8 mouse cellular contexts compared by ENCODE assay signal in the genomic region with DNA sequence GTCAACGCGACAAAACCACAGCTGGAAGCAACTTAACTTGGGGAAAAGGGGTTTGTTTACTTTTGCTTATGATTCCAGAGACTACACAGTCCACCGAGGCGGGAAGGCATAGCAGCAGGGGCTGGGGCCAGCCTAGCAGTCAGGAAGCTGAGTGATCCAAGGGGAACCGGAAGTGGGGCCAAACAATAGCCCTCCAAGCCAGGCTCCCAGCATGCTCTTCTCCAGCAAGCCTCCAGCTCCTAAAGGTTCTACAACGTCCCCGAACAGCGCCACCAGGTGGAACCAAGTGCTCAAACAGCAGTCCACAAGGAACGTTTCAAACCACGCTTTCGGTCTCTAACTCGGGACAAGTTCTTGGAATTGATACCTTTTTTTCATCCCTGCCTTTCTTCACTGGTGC. TPM values are rescaled to one million over a fixed set of nuclear protein-coding genes. Genes with fewer than 3 reads are reported as not detected.
A peak's percentile ranks its signal among the peaks of the same experiment; 100 is the strongest.
DNase-seq lines count a peak whose midpoint lies in the region; ATAC-seq and TF ChIP-seq lines count a peak whose summit lies in the region.

No protein-coding gene starts in this region.

- no peaks in the 10 kb centered on the region for H3K9me3 ChIP-seq in forebrain, embryonic 14.5 days (replicated peaks; ENCODE audit: control insufficient read depth, low read length)
- H3K9me3 ChIP-seq in forebrain, embryonic 13.5 days (replicated peaks) = no peaks in the 10 kb centered on the region
- H3K9me3 ChIP-seq in stomach, embryonic 15.5 days = no peaks in the 10 kb centered on the region

- TF ChIP-seq CTCF in left cerebral cortex, adult 2 months (IDR thresholded peaks at IDR 0.05) = peak; percentile 65

- H3K27ac ChIP-seq in forebrain, embryonic 14.5 days (ENCODE audit: low read depth, low read length) = 0 out of 2 replicates have a peak overlapping the region, but pooled peaks have one; percentile 9
- H3K27ac ChIP-seq in forebrain, embryonic 13.5 days = no peak overlapping the region
- peak overlapping the region; percentile 48; the same call in 1 of the 2 replicates for H3K27ac ChIP-seq in left cerebral cortex, adult 2 months
- 0 out of 2 replicates have a peak overlapping the region, but pooled peaks have one; percentile 23 for H3K27ac ChIP-seq in stomach, embryonic 15.5 days

- no peak overlapping the region for H3K4me3 ChIP-seq in forebrain, embryonic 14.5 days (ENCODE audit: low read depth, low read length)
- H3K4me3 ChIP-seq in forebrain, embryonic 13.5 days = no peak overlapping the region
- peak overlapping the region; percentile 32 for H3K4me3 ChIP-seq in left cerebral cortex, adult 2 months
- 0 out of 2 replicates have a peak overlapping the region, but pooled peaks have one; percentile 1 for H3K4me3 ChIP-seq in stomach, embryonic 15.5 days (replicated peaks)

- intact Hi-C loops in heart, postnatal 25 days (cut with DNase I) = loop anchor here (10.0 kb wide), 1 partner anchor 434 kb away; no protein-coding TSS in a partner anchor
- intact Hi-C loops in left cerebral cortex, adult 2 months (cut with DNase I) = no loop called here

- DNase-seq in forebrain, embryonic 14.5 days (ENCODE audit: low spot score) = no peak
- DNase-seq in adrenal gland, adult 2 months = peak; percentile 70
- peak; percentile 73 for DNase-seq in heart, postnatal 25 days (ENCODE audit: low spot score)
- peak in 1 of 2 experiments; percentile 35 for DNase-seq in left cerebral cortex, adult 2 months (ENCODE audit: extremely low spot score in 1 of 2, low spot score in 2 of 2)

- H3K36me3 ChIP-seq in forebrain, embryonic 14.5 days (ENCODE audit: control insufficient read depth, insufficient read depth, low read length) = no peaks in the 10 kb centered on the region
- no peaks in the 10 kb centered on the region for H3K36me3 ChIP-seq in forebrain, embryonic 13.5 days (ENCODE audit: poor library complexity, severe bottlenecking)
- no peaks in the 10 kb centered on the region for H3K36me3 ChIP-seq in stomach, embryonic 15.5 days

- H3K27me3 ChIP-seq in forebrain, embryonic 14.5 days (replicated peaks; ENCODE audit: control insufficient read depth, insufficient read depth, low read length) = no peaks in the 10 kb centered on the region
- no peaks in the 10 kb centered on the region for H3K27me3 ChIP-seq in forebrain, embryonic 13.5 days
- no peaks in the 10 kb centered on the region for H3K27me3 ChIP-seq in stomach, embryonic 15.5 days (replicated peaks)

- no peak overlapping the region for H3K9ac ChIP-seq in forebrain, embryonic 14.5 days (ENCODE audit: low read length)
- no peak overlapping the region for H3K9ac ChIP-seq in forebrain, embryonic 13.5 days
- H3K9ac ChIP-seq in stomach, embryonic 15.5 days = no peak overlapping the region

- no peak overlapping the region for H3K4me2 ChIP-seq in forebrain, embryonic 14.5 days (ENCODE audit: low read length)
- no peak overlapping the region for H3K4me2 ChIP-seq in forebrain, embryonic 13.5 days
- peak overlapping the region; percentile 29 for H3K4me2 ChIP-seq in stomach, embryonic 15.5 days

- ATAC-seq in forebrain, embryonic 14.5 days = no peak
- no peak for ATAC-seq in forebrain, embryonic 13.5 days
- peak; percentile 70 for ATAC-seq in erythroblast, adult 5-6 weeks (replicated peaks; ENCODE audit: low FRiP score, poor library complexity, severe bottlenecking)
- peak; percentile 64 for ATAC-seq in megakaryocyte-erythroid progenitor cell, adult 5-6 weeks (replicated peaks; ENCODE audit: low FRiP score, low TSS enrichment, poor library complexity, severe bottlenecking)
- no peak for ATAC-seq in stomach, embryonic 15.5 days (ENCODE audit: insufficient read depth, low FRiP score, low read depth)

- peaks cover 14% of the 10 kb centered on the region for H3K4me1 ChIP-seq in forebrain, embryonic 14.5 days (ENCODE audit: control insufficient read depth, insufficient read depth, low read length)
- H3K4me1 ChIP-seq in forebrain, embryonic 13.5 days = peaks cover 32% of the 10 kb centered on the region
- H3K4me1 ChIP-seq in stomach, embryonic 15.5 days = peaks cover 33% of the 10 kb centered on the region

- WGBS in forebrain, embryonic 14.5 days = 85% methylated on average over 12 of the region's 12 CpGs
- WGBS in forebrain, embryonic 13.5 days = 78% methylated on average over 12 of the region's 12 CpGs
- WGBS in stomach, embryonic 15.5 days = 50% methylated on average over 12 of the region's 12 CpGs

RNA-seq across cellular contexts. Expression of gene Fam160b1, which starts 2.2 kb away (rescaled TPM):
- polyA plus RNA-seq in forebrain, embryonic 14.5 days (2014; fragmentation: Nextera tagmentation; extraction: Ambion mirVana) = 12.7 and 15.0 TPM in 2 replicates
- 11.6 and 12.7 TPM in 2 replicates for polyA plus RNA-seq in forebrain, embryonic 13.5 days (2015; fragmentation: Nextera tagmentation; extraction: Ambion mirVana)
- 10 to 100 TPM; 19.4 to 20.6 TPM for total RNA-seq in adrenal gland, adult 2 months (2021)
- 9.6 and 10.6 TPM in 2 replicates for polyA plus RNA-seq in adrenal gland, adult 2 months (2012; rRNA removed)
- total RNA-seq in erythroblast, adult 5-6 weeks (2015; ENCODE audit: low replicate concordance) = 6.1 and 11.5 TPM in 2 replicates
- total RNA-seq in erythroblast, adult 5-6 weeks (2017; ENCODE audit: low replicate concordance) = 5.7 and 8.6 TPM in 2 replicates
- total RNA-seq in heart, postnatal 25 days (2021) = 10 to 100 TPM in 1 of 2 experiments, 1 to 10 TPM in 1; 9.9 to 12.4 TPM
- total RNA-seq in left cerebral cortex, adult 2 months (2021) = 10 to 100 TPM; 24.2 to 27.1 TPM
- 20.3 and 23.7 TPM in 2 replicates for total RNA-seq in megakaryocyte-erythroid progenitor cell, adult 5-6 weeks (2014; fragmentation: Nextera tagmentation)
- total RNA-seq in megakaryocyte-erythroid progenitor cell, adult 5-6 weeks (2017) = 9.7 and 14.6 TPM in 2 replicates
- 13.9 and 14.3 TPM in 2 replicates for polyA plus RNA-seq in stomach, embryonic 15.5 days (2015; fragmentation: Nextera tagmentation; extraction: Ambion mirVana)

RNA-seq across cellular contexts. Expression of gene Ablim1, which starts 43.6 kb away (rescaled TPM):
- 24.0 and 35.5 TPM in 2 replicates for polyA plus RNA-seq in forebrain, embryonic 14.5 days (2014; fragmentation: Nextera tagmentation; extraction: Ambion mirVana)
- 16.5 and 19.2 TPM in 2 replicates for polyA plus RNA-seq in forebrain, embryonic 13.5 days (2015; fragmentation: Nextera tagmentation; extraction: Ambion mirVana)
- total RNA-seq in adrenal gland, adult 2 months (2021) = 10 to 100 TPM; 33.6 to 39.9 TPM
- polyA plus RNA-seq in adrenal gland, adult 2 months (2012; rRNA removed) = 15.8 and 20.5 TPM in 2 replicates
- total RNA-seq in erythroblast, adult 5-6 weeks (2015; ENCODE audit: low replicate concordance) = 0.42 and 1.5 TPM in 2 replicates
- total RNA-seq in erythroblast, adult 5-6 weeks (2017; ENCODE audit: low replicate concordance) = 0.84 and 1.0 TPM in 2 replicates
- 100 to 1,000 TPM; 417 to 451 TPM for total RNA-seq in heart, postnatal 25 days (2021)
- 100 to 1,000 TPM; 118 to 124 TPM for total RNA-seq in left cerebral cortex, adult 2 months (2021)
- 9.2 and 10.9 TPM in 2 replicates for total RNA-seq in megakaryocyte-erythroid progenitor cell, adult 5-6 weeks (2014; fragmentation: Nextera tagmentation)
- 1.5 and 6.3 TPM in 2 replicates for total RNA-seq in megakaryocyte-erythroid progenitor cell, adult 5-6 weeks (2017)
- 41.0 and 41.2 TPM in 2 replicates for polyA plus RNA-seq in stomach, embryonic 15.5 days (2015; fragmentation: Nextera tagmentation; extraction: Ambion mirVana)

Comparison
In these comparisons a context has a peak if more than half of its experiments do, and no peak if none do; other contexts are left out.
1. ATAC-seq: peak in erythroblast, adult 5-6 weeks (single experiment) and megakaryocyte-erythroid progenitor cell, adult 5-6 weeks (single experiment); none in forebrain, embryonic 14.5 days (single experiment), forebrain, embryonic 13.5 days (single experiment) and stomach, embryonic 15.5 days (single experiment).
2. H3K4me3 ChIP-seq: peak in left cerebral cortex, adult 2 months (single experiment) and stomach, embryonic 15.5 days (single experiment); none in forebrain, embryonic 14.5 days (single experiment) and forebrain, embryonic 13.5 days (single experiment).